Mouse (Mus musculus) heart, postnatal 36 days (tissue): ENCODE results near the gene Edn2. TPM values are rescaled to one million over a fixed set of nuclear protein-coding genes. Genes with fewer than 3 reads are reported as not detected.

Experiments
- DNase-seq, 2 experiments: peaks; one replicate each; pipeline ENCODE4 v3.0.0; 2021 to 2022
- intact Hi-C: fragments of 180-260 bp; cut with DNase I; formaldehyde crosslinking; loops from one replicate; pipeline ENCODE4 v1.15.1; 2025
- total RNA-seq, 2 experiments: library from RNA; stranded (reverse); gene quantifications; 2 replicates each; pipeline ENCODE4 v1.2.3; 2021

Gene Edn2
- total RNA-seq, 2 experiments from 2014 or later: not detected

DNA sequence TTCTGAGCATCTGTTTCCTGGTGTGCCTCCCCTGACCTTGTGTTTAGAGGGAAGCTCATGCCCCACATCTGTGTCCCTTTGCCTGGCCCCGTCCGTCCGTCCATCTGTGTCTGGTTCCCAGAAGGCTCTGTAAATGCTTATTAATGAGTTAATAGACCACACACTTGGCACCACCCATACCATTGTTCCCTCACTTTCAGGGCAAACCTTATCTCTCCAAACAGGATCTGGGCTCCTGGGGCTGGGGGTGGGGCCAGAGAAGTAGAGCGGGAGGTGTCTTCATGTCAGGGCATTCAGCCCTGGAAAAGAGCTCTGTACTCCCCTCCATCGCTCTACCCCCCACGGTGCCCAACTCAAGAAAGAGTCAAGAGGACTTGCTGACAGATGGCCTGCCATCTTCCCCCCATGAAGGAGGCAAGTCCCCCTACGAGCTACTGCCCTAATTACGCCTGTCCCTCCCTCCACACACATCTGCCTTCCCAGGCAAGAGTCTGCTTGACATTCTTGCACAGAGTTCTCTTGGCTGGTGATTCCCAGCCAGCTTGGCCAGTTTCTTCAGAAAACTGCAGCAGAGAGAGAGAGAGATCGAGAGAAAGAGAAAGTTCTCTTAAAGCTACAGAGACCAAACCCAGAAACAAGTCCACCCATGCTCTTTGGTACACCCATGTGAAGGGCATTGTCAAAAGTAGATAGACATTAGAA is 38.3 kb downstream of the Edn2 start:
- intact Hi-C loops: no loop called here
- peak in 1 of 2 experiments; percentile 18 for DNase-seq

DNA sequence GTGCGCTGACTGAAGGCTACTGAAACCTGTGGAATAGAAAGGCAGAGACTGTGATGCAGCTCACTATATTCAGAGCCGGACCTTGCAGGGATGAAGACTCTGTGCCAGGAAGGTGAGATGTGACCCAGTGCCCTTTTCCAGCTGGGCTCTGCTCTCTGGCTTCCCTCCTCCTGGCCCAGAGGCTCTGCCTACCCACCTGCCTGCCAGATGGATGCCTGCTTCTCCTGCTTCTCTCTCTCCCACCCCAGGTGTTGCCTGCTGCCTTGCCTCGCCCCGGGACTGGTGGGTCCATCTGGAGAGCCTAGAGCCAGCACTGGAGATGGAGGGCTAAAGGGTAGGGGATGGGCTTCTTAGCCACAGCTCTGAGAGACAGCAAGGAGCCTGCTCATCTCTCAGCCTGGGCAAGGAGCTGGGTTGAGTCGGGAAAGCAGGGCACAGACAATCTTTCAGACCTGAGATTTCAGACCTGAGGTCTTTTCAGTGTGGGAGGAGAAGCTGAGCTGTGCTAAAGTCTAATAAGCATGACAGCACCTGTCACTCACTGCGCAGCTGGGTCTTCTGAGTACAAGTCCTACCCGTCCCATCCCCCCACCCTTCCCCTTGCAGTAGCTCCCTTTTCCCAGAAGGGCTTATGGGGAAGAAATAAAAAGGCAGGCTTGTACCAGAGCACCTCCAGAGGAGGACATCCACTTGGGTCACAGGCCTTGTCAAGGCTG is 39.7 kb downstream of the Edn2 start:
- DNase-seq: no peak
- intact Hi-C loops: no loop called here

DNA sequence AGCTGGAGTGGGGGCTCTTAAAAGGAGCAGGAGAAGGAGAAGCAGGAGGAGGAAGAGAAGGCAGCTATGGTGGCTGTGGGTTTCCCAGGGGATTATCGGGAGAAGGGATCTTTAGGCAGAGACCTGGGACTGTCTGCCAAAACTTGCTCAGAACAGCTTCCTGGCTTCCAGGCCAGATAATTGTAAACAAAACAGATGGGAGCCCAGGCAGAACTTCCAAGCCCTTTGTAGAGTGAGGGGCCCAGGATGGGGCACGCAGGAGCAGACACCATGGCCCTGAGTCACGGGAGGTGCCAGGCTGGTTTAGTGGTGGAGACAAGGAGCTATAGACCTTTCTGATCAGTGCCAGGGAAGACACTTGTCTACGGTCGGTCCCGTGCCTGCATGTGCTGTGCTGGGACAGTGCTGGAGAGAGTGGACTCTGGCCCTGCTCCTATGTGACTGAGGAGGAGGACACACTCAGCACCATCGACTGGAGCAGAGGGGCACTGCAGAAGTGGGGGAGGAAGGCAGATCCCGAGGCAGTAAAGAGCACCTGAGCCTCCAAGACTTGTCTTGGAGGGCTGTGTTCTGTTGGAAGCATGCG is 43.4 kb downstream of the Edn2 start:
- DNase-seq: no peak
- intact Hi-C loops: no loop called here

DNA sequence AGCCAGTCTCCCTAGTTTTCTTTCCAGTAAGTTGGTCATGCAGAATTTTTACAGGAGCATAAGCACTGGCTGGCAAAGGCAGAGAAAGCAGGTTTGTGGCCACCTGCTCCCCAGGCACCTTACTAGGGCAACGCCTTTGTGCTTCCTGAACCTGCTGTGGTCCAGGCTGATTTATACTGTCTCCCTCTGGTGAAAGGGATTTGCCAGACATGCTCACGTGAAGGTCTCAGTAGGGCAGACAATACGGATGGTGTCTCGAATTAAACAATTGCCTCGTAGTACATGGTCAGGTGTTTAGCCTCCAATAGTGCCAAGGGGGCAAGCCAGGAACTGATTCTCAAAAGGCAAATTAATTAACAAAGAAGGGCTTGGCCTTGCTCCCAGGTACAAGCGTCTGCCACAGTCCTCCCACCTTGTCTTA is 45.5 kb downstream of the Edn2 start:
- DNase-seq: no peak
- intact Hi-C loops: no loop called here

DNA sequence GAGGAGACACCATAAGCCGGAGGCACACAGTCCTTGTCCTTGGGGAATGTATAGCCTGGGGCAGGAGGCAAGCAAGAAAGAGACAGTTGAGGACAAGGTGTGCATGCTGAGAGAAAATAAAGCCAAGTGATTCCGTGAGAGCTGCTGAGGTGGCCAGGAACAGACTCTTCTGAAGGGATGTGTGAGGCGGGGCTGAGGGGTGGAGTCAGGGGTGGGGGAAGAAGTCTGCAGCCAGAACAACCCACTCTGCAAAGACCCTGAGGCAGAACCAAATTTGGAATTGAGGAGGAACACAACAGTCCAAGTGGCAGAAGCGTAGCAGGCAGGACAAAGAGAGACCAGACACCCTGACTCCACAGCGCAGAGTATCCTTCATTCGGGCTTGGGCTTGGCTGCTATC is 51.1 kb downstream of the Edn2 start:
- no peak for DNase-seq
- intact Hi-C loops: no loop called here

DNA sequence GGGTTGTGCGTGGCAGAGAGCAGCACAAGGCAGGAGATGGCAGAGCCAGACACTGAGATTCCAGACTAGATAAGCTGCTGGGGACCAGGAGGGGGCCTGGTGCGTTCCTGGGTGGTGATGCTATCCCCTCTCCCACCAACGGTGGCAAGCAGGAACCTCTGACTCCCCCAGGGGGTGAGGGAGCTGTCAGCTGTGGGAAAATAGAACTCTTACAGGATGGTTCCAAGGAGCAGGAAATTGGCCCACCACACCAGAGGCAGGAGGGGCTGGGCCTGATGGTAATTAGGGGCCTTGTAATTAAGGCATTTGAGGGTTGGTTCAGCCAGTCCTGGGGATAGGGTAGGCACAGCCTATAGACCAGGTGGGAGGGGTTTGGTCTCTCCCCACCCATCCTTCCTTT is 51.8 kb downstream of the Edn2 start:
- no peak for DNase-seq
- intact Hi-C loops: no loop called here

DNA sequence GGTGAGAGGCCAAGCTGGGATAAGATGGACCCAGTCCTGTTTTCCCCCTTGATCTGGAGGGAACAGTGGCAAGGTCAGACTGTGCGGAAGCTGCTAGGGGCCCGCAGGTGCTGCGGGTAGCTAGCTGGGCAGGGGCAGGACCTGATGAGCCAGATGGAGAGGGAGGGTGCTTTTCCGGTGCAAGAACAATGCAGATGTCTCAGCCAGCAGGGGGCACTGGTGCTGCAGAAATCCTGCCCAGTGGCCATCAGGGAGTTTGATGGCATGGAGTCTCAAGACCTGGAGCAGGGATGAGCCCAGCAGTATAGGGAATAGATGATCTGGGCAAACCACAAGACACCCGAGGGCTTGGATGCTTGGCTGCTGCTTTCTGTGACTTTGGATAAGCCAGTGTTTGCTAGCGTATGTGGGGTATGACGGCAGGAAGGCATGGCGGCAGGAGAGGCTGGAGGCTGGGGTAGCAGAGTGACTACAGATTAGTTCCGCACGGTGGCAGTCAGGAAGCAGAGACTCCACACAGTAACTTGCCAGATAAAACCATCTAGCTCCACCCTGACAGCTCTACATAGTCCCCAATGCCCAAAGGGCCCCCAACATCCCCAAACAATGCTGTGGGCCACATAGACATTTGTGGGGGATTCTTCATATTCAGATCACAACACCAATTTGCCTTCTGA is 55.0 kb downstream of the Edn2 start:
- intact Hi-C loops: no loop called here
- peak; percentile 51 to 66 for DNase-seq

DNA sequence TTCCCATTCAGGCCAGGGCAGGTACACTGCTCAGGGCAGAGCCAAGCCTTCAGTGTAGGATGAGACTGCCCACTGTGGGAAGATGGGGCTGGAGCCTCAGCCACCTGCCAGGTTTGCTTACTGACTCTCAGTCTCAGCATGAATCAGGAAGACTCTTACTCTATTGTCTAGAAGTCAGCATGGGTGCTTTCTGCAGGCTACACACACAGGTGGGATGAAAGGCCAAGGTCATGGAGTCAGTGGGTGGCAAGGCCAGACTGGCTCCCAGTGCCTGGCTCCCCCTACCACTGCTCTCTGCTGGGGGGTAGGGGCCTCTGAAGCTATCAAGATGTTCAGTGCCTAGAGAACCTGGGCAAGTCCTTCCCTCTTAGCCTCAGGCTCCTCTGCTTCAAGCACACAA is 55.9 kb downstream of the Edn2 start:
- no peak for DNase-seq
- intact Hi-C loops: no loop called here

Other genes starting within 250 kb of the Edn2 start
- not detected for gene AL607142.1, start 96.2 kb upstream of the Edn2 start, total RNA-seq
- 1 to 10 TPM; 2.3 to 4.6 TPM for gene Foxo6, start 126.1 kb downstream of the Edn2 start, total RNA-seq
- 10 to 100 TPM; 56.4 to 59.8 TPM for gene Scmh1, start 244.1 kb downstream of the Edn2 start, total RNA-seq